Mouse (Mus musculus): ENCODE results near the gene Btbd35f11.
"Not testable (repeated sequence)": the region's sequence is repeated elsewhere in the genome, so short reads cannot be mapped to it uniquely, and the experiment has no call there.

Gene Btbd35f11

DNA sequence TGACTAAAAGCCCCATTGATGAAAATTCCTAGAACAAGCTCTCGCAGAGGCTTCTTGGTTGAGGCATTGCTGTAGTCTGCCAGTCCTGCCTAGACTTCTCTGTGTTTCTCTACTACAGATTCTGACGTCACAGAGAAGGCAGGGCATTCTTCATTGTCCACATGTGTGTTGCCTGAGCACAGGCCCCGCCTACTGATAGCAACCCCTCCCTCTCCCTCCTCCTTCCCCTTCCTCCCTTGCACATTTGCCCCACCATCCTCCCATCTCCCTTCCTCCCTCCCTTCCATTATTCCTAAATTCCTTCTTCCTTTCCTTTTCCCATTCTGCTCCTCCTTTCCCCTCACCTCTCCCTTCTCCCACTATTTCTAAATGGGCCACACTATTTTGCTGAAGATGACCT lies at the start of gene Btbd35f11:
Gene Btbd35f11, minus strand, starts transcription at position 101 of the 400 bp plus-strand sequence.
- CTCF ChIA-PET, POLR2A ChIA-PET: not testable (repeated sequence)

DNA sequence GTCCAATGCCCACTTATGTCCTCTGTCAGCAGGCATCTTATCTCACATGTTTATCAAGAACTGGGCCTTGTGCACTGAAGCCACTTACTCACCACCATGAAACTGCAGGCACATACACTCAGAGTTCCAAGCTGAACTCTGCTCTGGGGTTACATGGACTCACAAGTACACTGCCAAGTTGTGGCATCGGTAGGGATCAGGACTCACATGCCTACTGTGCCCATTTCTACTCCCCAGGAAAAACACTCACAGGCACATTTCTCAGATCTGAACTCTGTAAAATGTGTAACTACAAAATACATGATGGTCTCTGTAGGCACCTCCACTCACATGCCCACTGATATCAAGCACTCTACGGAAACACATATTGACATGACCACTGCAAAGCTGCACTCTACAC lies 33.5 kb downstream of the Btbd35f11 start:
- POLR2A ChIA-PET, CTCF ChIA-PET: not testable (repeated sequence)
